Mouse (Mus musculus) MN1 (cell line): ENCODE results near the gene Hist2h2ac.
"Not testable (repeated sequence)": the region's sequence is repeated elsewhere in the genome, so short reads cannot be mapped to it uniquely, and the experiment has no call there.

ENCODE experiments used
- DNase-seq: peaks from one replicate; pipeline ENCODE4 v3.0.0-alpha.2; 2016; ENCODE audit warnings: low spot score

Gene Hist2h2ac

GRCm38 (mm10) chr3:96248141-96249033 is 27.7 kb upstream of the Hist2h2ac start:
- no peak for DNase-seq

- DNase-seq: peak; percentile 26
These were observed 26.9 kb upstream of the Hist2h2ac start for GRCm38 (mm10) chr3:96247356-96248140.

- DNase-seq: not testable (repeated sequence)
These were observed 25.8 kb upstream of the Hist2h2ac start, which contains the start of gene Hist2h3c1 for GRCm38 (mm10) chr3:96246427-96246856. Gene Hist2h3c1 (plus strand): TSS chr3:96246685.

- not testable (repeated sequence) for DNase-seq
These were observed 25.3 kb upstream of the Hist2h2ac start for GRCm38 (mm10) chr3:96246018-96246417.

- DNase-seq: peak; percentile 79
These were observed 24.6 kb upstream of the Hist2h2ac start, which contains the start of gene Hist2h2aa1 for GRCm38 (mm10) chr3:96245003-96245886. Gene Hist2h2aa1 (plus strand): TSS chr3:96245497.

GRCm38 (mm10) chr3:96243921-96244572 is 23.4 kb upstream of the Hist2h2ac start:
- DNase-seq: peak; percentile 61

GRCm38 (mm10) chr3:96240799-96241197 is 20.1 kb upstream of the Hist2h2ac start:
- no peak for DNase-seq

GRCm38 (mm10) chr3:96239949-96240798 is 19.5 kb upstream of the Hist2h2ac start, which contains the start of gene Hist2h2aa2:
Gene Hist2h2aa2 (minus strand): TSS chr3:96240276.
- DNase-seq: peak; percentile 60

- DNase-seq: not testable (repeated sequence)
These were observed 18.5 kb upstream of the Hist2h2ac start, which contains the start of gene Hist2h3c2 for GRCm38 (mm10) chr3:96238954-96239793. Gene Hist2h3c2 (minus strand): TSS chr3:96239127.

GRCm38 (mm10) chr3:96237904-96238511 is 17.3 kb upstream of the Hist2h2ac start:
- peak; percentile 53 for DNase-seq

GRCm38 (mm10) chr3:96237335-96237903 is 16.7 kb upstream of the Hist2h2ac start:
- peak; percentile 43 for DNase-seq

GRCm38 (mm10) chr3:96236834-96237334 is 16.2 kb upstream of the Hist2h2ac start:
- DNase-seq: no peak

- no peak for DNase-seq
These were observed 15.2 kb upstream of the Hist2h2ac start for GRCm38 (mm10) chr3:96235836-96236235.

- no peak for DNase-seq
These were observed 14.2 kb upstream of the Hist2h2ac start for GRCm38 (mm10) chr3:96234914-96235313.

- no peak for DNase-seq
These were observed 11.1 kb upstream of the Hist2h2ac start for GRCm38 (mm10) chr3:96231758-96232120.

- DNase-seq: no peak
These were observed 10.5 kb upstream of the Hist2h2ac start for GRCm38 (mm10) chr3:96230910-96231757.

GRCm38 (mm10) chr3:96230404-96230803 is 9.7 kb upstream of the Hist2h2ac start:
- no peak for DNase-seq
